Comparison of ENCODE assay signal across 9 mouse cellular contexts in genomic region chr8:119912643-119913042, GRCm38 (mm10). TPM values are rescaled to one million over a fixed set of nuclear protein-coding genes. Genes with fewer than 3 reads are reported as not detected.
DNase-seq lines count a peak whose midpoint lies in the region; ATAC-seq and TF ChIP-seq lines count a peak whose summit lies in the region.
"Had no signal": no experiment of that assay in that cellular context is flagged by ENCODE, and none has a peak within 500 bp of the region (broad histone marks: within the 10 kb centered on the region; RNA-seq: fewer than 3 reads in every experiment).

No protein-coding gene starts in this region.

- H3K27me3 ChIP-seq in kidney, embryonic 14.5 days (ENCODE audit: control insufficient read depth, insufficient read depth, low read length): no peaks in the 10 kb centered on the region
- no peaks in the 10 kb centered on the region for H3K27me3 ChIP-seq in embryonic facial prominence, embryonic 11.5 days (ENCODE audit: control insufficient read depth, insufficient read depth, low read length)
- no peaks in the 10 kb centered on the region for H3K27me3 ChIP-seq in intestine, embryonic 15.5 days (replicated peaks)
- no peaks in the 10 kb centered on the region for H3K27me3 ChIP-seq in midbrain, postnatal 0 days (ENCODE audit: insufficient read depth, low read length)

- H3K36me3 ChIP-seq in kidney, embryonic 14.5 days (ENCODE audit: control insufficient read depth, insufficient read depth, low read length): no peaks in the 10 kb centered on the region
- H3K36me3 ChIP-seq in embryonic facial prominence, embryonic 11.5 days (replicated peaks; ENCODE audit: control insufficient read depth, insufficient read depth, low read depth, low read length): no peaks in the 10 kb centered on the region
- H3K36me3 ChIP-seq in intestine, embryonic 15.5 days: no peaks in the 10 kb centered on the region
- no peaks in the 10 kb centered on the region for H3K36me3 ChIP-seq in midbrain, postnatal 0 days (ENCODE audit: insufficient read depth, low read length)

- H3K27ac ChIP-seq in kidney, embryonic 14.5 days (ENCODE audit: low read depth, low read length): peak overlapping the region; percentile 4; the same call in 1 of the 2 replicates
- H3K27ac ChIP-seq in embryonic facial prominence, embryonic 11.5 days (replicated peaks; ENCODE audit: low read depth, low read length): no peak overlapping the region
- H3K27ac ChIP-seq in intestine, embryonic 15.5 days: no peak overlapping the region
- no peak overlapping the region; the same call in 1 of the 2 replicates for H3K27ac ChIP-seq in midbrain, postnatal 0 days (ENCODE audit: low read depth, low read length)

- peak overlapping the region; percentile 80 for H3K4me2 ChIP-seq in kidney, embryonic 14.5 days (replicated peaks; ENCODE audit: low read depth, low read length)
- H3K4me2 ChIP-seq in embryonic facial prominence, embryonic 11.5 days (ENCODE audit: low read depth, low read length): peak overlapping the region; percentile 93
- peak overlapping the region; percentile 95 for H3K4me2 ChIP-seq in intestine, embryonic 15.5 days (replicated peaks)
- peak overlapping the region; percentile 74 for H3K4me2 ChIP-seq in midbrain, postnatal 0 days (ENCODE audit: low read depth, low read length, poor library complexity, severe bottlenecking)

- H3K4me1 ChIP-seq in kidney, embryonic 14.5 days (ENCODE audit: control insufficient read depth, insufficient read depth, low read length): peaks cover 45% of the 10 kb centered on the region
- peaks cover 4% of the 10 kb centered on the region; the same call in 1 of the 2 replicates for H3K4me1 ChIP-seq in embryonic facial prominence, embryonic 11.5 days (ENCODE audit: control insufficient read depth, insufficient read depth, low read length)
- H3K4me1 ChIP-seq in intestine, embryonic 15.5 days (replicated peaks): peaks cover 39% of the 10 kb centered on the region
- H3K4me1 ChIP-seq in midbrain, postnatal 0 days (ENCODE audit: insufficient read depth, low read length): peaks cover 23% of the 10 kb centered on the region

- no peaks in the 10 kb centered on the region for H3K9me3 ChIP-seq in kidney, embryonic 14.5 days (ENCODE audit: control insufficient read depth, low read length)
- H3K9me3 ChIP-seq in embryonic facial prominence, embryonic 11.5 days (replicated peaks; ENCODE audit: control insufficient read depth, low read length): no peaks in the 10 kb centered on the region
- H3K9me3 ChIP-seq in intestine, embryonic 15.5 days: no peaks in the 10 kb centered on the region
- H3K9me3 ChIP-seq in midbrain, postnatal 0 days (ENCODE audit: low read length): no peaks in the 10 kb centered on the region

- no peak overlapping the region for H3K9ac ChIP-seq in kidney, embryonic 14.5 days (ENCODE audit: low read depth, low read length)
- no peak overlapping the region for H3K9ac ChIP-seq in embryonic facial prominence, embryonic 11.5 days (replicated peaks; ENCODE audit: low read length)
- no peak overlapping the region for H3K9ac ChIP-seq in intestine, embryonic 15.5 days
- H3K9ac ChIP-seq in midbrain, postnatal 0 days (replicated peaks; ENCODE audit: low read length, poor library complexity, severe bottlenecking): no peak overlapping the region; the same call in 1 of the 2 replicates

- no peak for ATAC-seq in kidney, embryonic 14.5 days (ENCODE audit: low FRiP score, low TSS enrichment)
- no peak for ATAC-seq in embryonic facial prominence, embryonic 11.5 days (replicated peaks; ENCODE audit: insufficient number of reproducible peaks, low FRiP score, low TSS enrichment, low read depth)
- ATAC-seq in intestine, embryonic 15.5 days: no peak
- ATAC-seq in midbrain, postnatal 0 days (ENCODE audit: low FRiP score): no peak
- ATAC-seq in cerebellum, adult (ENCODE audit: insufficient number of reproducible peaks, low FRiP score, low TSS enrichment): no peak

- H3K4me3 ChIP-seq in kidney, embryonic 14.5 days (ENCODE audit: low read length): peak overlapping the region; percentile 75; the same call in 1 of the 2 replicates
- peak overlapping the region; percentile 84; the same call in 1 of the 2 replicates for H3K4me3 ChIP-seq in embryonic facial prominence, embryonic 11.5 days (ENCODE audit: low read depth, low read length)
- H3K4me3 ChIP-seq in intestine, embryonic 15.5 days (replicated peaks): peak overlapping the region; percentile 81; the same call in 1 of the 2 replicates
- H3K4me3 ChIP-seq in midbrain, postnatal 0 days (ENCODE audit: low read depth, low read length): peak overlapping the region; percentile 12; the same call in 1 of the 2 replicates

- DNase-seq in kidney, postnatal 10 days: no peak
- no peak for DNase-seq in embryonic facial prominence, embryonic 11.5 days (ENCODE audit: low spot score)
- DNase-seq in midbrain, postnatal 0 days (ENCODE audit: low spot score): no peak
- DNase-seq in adrenal gland, postnatal 10 days: no peak
- DNase-seq in spleen, postnatal 10 days (ENCODE audit: low spot score in 2 of 2): no peak
- DNase-seq: kidney, postnatal 14 days had no signal

- WGBS in kidney, embryonic 14.5 days: 50% methylated on average over 6 of the region's 6 CpGs
- 48% methylated on average over 6 of the region's 6 CpGs for WGBS in embryonic facial prominence, embryonic 11.5 days
- 30% methylated on average over 6 of the region's 6 CpGs for WGBS in intestine, embryonic 15.5 days
- WGBS in midbrain, postnatal 0 days: 37% methylated on average over 6 of the region's 6 CpGs

- TF ChIP-seq CTCF in midbrain, postnatal 0 days (IDR thresholded peaks at IDR 0.05): no peak

RNA-seq across cellular contexts. Expression of gene Gm20388, which starts 2.0 kb away (rescaled TPM):
- 5.7 TPM in 1 of 2 replicates, not detected in the other for polyA plus RNA-seq in kidney, embryonic 14.5 days (2014; fragmentation: Nextera tagmentation; extraction: Ambion mirVana)
- 3.1 TPM in 1 of 2 replicates, not detected in the other for polyA plus RNA-seq in embryonic facial prominence, embryonic 11.5 days (2014; fragmentation: Nextera tagmentation; extraction: Ambion mirVana)
- polyA plus RNA-seq in intestine, embryonic 15.5 days (2015; fragmentation: Nextera tagmentation; extraction: Ambion mirVana): 3.0 TPM in 1 of 2 replicates, not detected in the other
- 39.0 and 74.2 TPM in 2 replicates for total RNA-seq in midbrain, postnatal 0 days (2014; rRNA removed)
- not detected in 2 replicates for polyA plus RNA-seq in midbrain, postnatal 0 days (2015; fragmentation: Nextera tagmentation; extraction: Ambion mirVana)
- total RNA-seq in adrenal gland, postnatal 10 days (2021): 1 to 10 TPM; 1.9 to 2.0 TPM

RNA-seq across cellular contexts. Expression of gene Usp10, which starts 2.5 kb away (rescaled TPM):
- 91.9 and 156 TPM in 2 replicates for polyA plus RNA-seq in kidney, embryonic 14.5 days (2014; fragmentation: Nextera tagmentation; extraction: Ambion mirVana)
- 142 and 143 TPM in 2 replicates for polyA plus RNA-seq in embryonic facial prominence, embryonic 11.5 days (2014; fragmentation: Nextera tagmentation; extraction: Ambion mirVana)
- 123 and 136 TPM in 2 replicates for polyA plus RNA-seq in intestine, embryonic 15.5 days (2015; fragmentation: Nextera tagmentation; extraction: Ambion mirVana)
- total RNA-seq in midbrain, postnatal 0 days (2014; rRNA removed): 88.5 and 88.8 TPM in 2 replicates
- 93.6 and 94.6 TPM in 2 replicates for polyA plus RNA-seq in midbrain, postnatal 0 days (2015; fragmentation: Nextera tagmentation; extraction: Ambion mirVana)
- total RNA-seq in adrenal gland, postnatal 10 days (2021): 100 to 1,000 TPM in 1 of 2 experiments, 10 to 100 TPM in 1; 92.2 to 106 TPM

RNA-seq across cellular contexts. Expression of gene Klhl36, which starts 50.6 kb away (rescaled TPM):
- 13.3 and 13.8 TPM in 2 replicates for polyA plus RNA-seq in kidney, embryonic 14.5 days (2014; fragmentation: Nextera tagmentation; extraction: Ambion mirVana)
- polyA plus RNA-seq in embryonic facial prominence, embryonic 11.5 days (2014; fragmentation: Nextera tagmentation; extraction: Ambion mirVana): 6.5 and 8.1 TPM in 2 replicates
- 12.4 and 13.8 TPM in 2 replicates for polyA plus RNA-seq in intestine, embryonic 15.5 days (2015; fragmentation: Nextera tagmentation; extraction: Ambion mirVana)
- 28.2 and 31.0 TPM in 2 replicates for total RNA-seq in midbrain, postnatal 0 days (2014; rRNA removed)
- 19.5 and 21.0 TPM in 2 replicates for polyA plus RNA-seq in midbrain, postnatal 0 days (2015; fragmentation: Nextera tagmentation; extraction: Ambion mirVana)
- total RNA-seq in adrenal gland, postnatal 10 days (2021): 10 to 100 TPM in 1 of 2 experiments, 1 to 10 TPM in 1; 7.3 to 11.2 TPM

Comparison
In these comparisons a context has a peak if more than half of its experiments do, and no peak if none do; other contexts are left out.
1. H3K4me3 ChIP-seq: peak in every context shown above with its lines; median percentile 84 in embryonic facial prominence, embryonic 11.5 days; 81 in intestine, embryonic 15.5 days; 75 in kidney, embryonic 14.5 days; 12 in midbrain, postnatal 0 days.